Mouse (Mus musculus) heart, embryonic 11.5 days (tissue): ENCODE measurements around the gene Mtmr10. TPM values are rescaled to one million over a fixed set of nuclear protein-coding genes. Genes with fewer than 3 reads are reported as not detected.

ENCODE experiments used
- ATAC-seq: fragments of 200-750 bp; cut with Nextera tagmentation; replicated peaks from 2 replicates; pipeline ENCODE4 v1.8.0; 2017; ENCODE audit warnings: moderate library complexity; ENCODE audit not compliant: insufficient number of reproducible peaks, low FRiP score, low TSS enrichment
- H3K27ac ChIP-seq: fragments of 300-500 bp; sonication (generic); 2 replicates; pipeline ENCODE4 v1.5.1; 2014; ENCODE audit warnings: mild to moderate bottlenecking, low read depth, low read length
- H3K27me3 ChIP-seq: fragments of 300-500 bp; sonication (generic); 2 replicates; pipeline ENCODE4 v1.6.1; 2014; ENCODE audit warnings: mild to moderate bottlenecking, low read length, mixed read lengths; ENCODE audit not compliant: control insufficient read depth, insufficient read depth
- H3K36me3 ChIP-seq: fragments of 300-500 bp; sonication (generic); 2 replicates; pipeline ENCODE4 v1.6.1; 2014; ENCODE audit warnings: mild to moderate bottlenecking, low read length, moderate library complexity, mixed read lengths; ENCODE audit not compliant: control insufficient read depth, insufficient read depth
- H3K4me1 ChIP-seq: fragments of 300-500 bp; sonication (generic); 2 replicates; pipeline ENCODE4 v1.6.1; 2014; ENCODE audit warnings: low read length; ENCODE audit not compliant: control insufficient read depth, insufficient read depth
- H3K4me2 ChIP-seq: fragments of 300-500 bp; sonication (generic); 2 replicates; pipeline ENCODE4 v1.6.1; 2014; ENCODE audit warnings: mild to moderate bottlenecking, moderate library complexity
- H3K4me3 ChIP-seq: fragments of 300-500 bp; sonication (generic); 2 replicates; pipeline ENCODE4 v1.5.1; 2014; ENCODE audit warnings: low read depth, low read length
- H3K9ac ChIP-seq: fragments of 300-500 bp; sonication (generic); 2 replicates; pipeline ENCODE4 v1.6.1; 2014; ENCODE audit warnings: mild to moderate bottlenecking, low read depth, low read length, moderate library complexity
- H3K9me3 ChIP-seq: fragments of 300-500 bp; sonication (generic); replicated peaks from 2 replicates; pipeline ENCODE4 v1.6.1; 2016; ENCODE audit warnings: low read length; ENCODE audit not compliant: control insufficient read depth
- whole genome bisulfite sequencing: fragments of 180-500 bp; shearing (Covaris S2); extraction: QIAGEN DNeasy Blood & Tissue Kit; methylation state at CpG from one replicate; pipeline ENCODE4 v1.1.7; 2014; ENCODE audit not compliant: insufficient replicate concordance; 5-methylcytosine and 5-hydroxymethylcytosine counted together
- polyA plus RNA-seq: library from polyadenylated mRNA; unstranded; fragments of >200 nt; fragmentation: Nextera tagmentation; extraction: Ambion mirVana; gene quantifications from 2 replicates; pipeline ENCODE4 v1.2.1, GENCODE M21; 2014

Gene Mtmr10
- polyA plus RNA-seq, 1 experiment from 2014 or later = 7.2 TPM

DNA sequence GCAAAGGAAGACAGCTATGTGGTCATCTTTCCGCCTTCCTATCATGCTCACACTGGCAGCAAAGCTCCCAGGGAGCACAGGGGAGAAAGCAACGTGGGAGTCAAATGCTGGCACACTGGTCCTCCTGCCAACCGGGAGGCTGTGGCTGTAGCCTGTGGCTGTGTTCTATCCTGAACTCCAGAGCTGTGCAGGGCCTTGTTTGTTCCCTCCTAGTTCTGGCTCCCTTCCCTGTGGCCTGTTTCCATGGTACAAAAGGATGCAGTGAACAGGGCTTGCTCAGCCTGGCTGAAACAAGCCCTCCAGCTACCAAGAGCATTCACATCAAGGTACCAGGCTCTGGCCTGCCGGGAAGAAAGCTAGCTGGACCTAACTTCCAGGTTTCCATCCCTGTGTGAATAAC is 63.6 kb downstream of the Mtmr10 start:
- WGBS = 81% methylated on average over 4 of the region's 4 CpGs
- Histone ChIP-seq H3K4me1 (no peaks in the 10 kb centered on the region), H3K4me3 (no peak overlapping the region), H3K27ac (no peak overlapping the region), H3K9me3 (no peaks in the 10 kb centered on the region), H3K36me3 (peaks cover 2% of the 10 kb centered on the region; the same call in 1 of the 2 replicates), H3K4me2 (no peak overlapping the region), H3K27me3 (no peaks in the 10 kb centered on the region), H3K9ac (no peak overlapping the region)
- no peak for ATAC-seq

DNA sequence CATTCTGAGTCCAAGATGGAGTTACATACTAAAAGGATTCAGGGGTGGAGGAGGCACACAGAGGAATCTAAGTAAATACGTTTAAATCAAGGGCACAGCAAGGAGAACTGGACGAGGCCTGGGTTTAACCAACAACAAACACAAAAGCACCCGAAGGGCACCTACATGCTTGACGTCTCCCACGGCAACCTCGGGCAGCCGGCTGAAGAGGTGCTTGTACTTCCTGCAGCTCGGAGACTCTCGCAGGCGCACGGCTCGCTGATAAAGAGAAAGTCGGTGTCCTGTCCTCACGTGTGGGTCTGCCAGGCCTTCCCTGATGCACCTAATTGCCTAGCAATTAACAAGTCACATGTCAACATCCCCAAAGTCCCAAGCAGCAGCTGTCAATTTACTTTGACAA is 66.8 kb downstream of the Mtmr10 start:
- H3K36me3 ChIP-seq = peaks cover 4% of the 10 kb centered on the region; the same call in 1 of the 2 replicates
- 68% methylated on average over 14 of the region's 14 CpGs for WGBS
- ATAC-seq = no peak

DNA sequence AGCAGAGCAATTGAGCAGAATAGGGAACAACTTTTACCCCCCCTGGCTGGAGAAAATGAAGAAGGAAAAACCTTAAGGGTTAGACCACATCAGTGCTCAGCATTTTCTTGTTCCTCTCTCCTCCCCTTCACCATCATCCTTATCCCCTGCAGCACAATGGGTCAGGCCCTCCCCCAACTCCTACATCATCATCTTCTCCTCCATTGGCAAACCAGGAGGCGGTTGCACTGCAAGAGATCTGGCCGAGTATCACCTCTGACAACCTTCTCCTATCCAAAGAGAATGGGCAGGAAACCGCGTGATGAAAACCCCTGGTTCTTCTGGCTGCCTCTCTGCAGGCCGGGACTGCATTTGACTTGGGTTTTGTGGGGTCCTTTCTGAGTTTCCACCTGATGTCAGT is 69.2 kb downstream of the Mtmr10 start:
- H3K4me1 ChIP-seq = no peaks in the 10 kb centered on the region
- H3K4me3 ChIP-seq = no peak overlapping the region
- no peak overlapping the region for H3K4me2 ChIP-seq
- peaks cover 7% of the 10 kb centered on the region for H3K36me3 ChIP-seq
- no peak for ATAC-seq
- WGBS = 87% methylated on average over 5 of the region's 5 CpGs
- no peak overlapping the region for H3K9ac ChIP-seq
- H3K27me3 ChIP-seq = no peaks in the 10 kb centered on the region
- no peak overlapping the region for H3K27ac ChIP-seq
- no peaks in the 10 kb centered on the region for H3K9me3 ChIP-seq

More for the DNA sequence above, 66.8 kb downstream of the Mtmr10 start:
- Histone ChIP-seq H3K27me3 (no peaks in the 10 kb centered on the region), H3K4me1 (no peaks in the 10 kb centered on the region), H3K4me2 (no peak overlapping the region), H3K9ac (no peak overlapping the region), H3K4me3 (no peak overlapping the region), H3K9me3 (no peaks in the 10 kb centered on the region), H3K27ac (no peak overlapping the region)

DNA sequence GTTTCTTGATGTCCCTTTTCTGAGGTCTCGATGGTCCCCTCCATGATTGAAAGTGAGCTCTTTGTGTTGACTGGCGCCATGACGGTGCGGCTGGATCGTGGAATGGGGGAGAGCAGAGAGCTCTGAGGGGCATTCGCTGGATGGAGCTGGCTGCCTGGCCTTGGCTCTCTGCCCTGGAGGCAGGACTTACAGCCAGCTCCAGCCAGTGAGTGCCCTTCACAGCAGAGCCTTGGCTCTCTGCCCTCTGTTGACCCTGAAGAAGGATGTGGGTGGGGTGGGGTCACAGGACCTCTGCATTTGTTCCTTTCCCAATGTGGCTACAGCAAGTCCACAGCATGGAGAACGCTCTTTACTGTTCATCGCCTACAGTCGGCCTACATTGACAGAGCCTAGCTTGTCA is 70.0 kb downstream of the Mtmr10 start:
- peaks cover 13% of the 10 kb centered on the region for H3K36me3 ChIP-seq
- 91% methylated on average over 9 of the region's 9 CpGs for WGBS
- no peak for ATAC-seq

DNA sequence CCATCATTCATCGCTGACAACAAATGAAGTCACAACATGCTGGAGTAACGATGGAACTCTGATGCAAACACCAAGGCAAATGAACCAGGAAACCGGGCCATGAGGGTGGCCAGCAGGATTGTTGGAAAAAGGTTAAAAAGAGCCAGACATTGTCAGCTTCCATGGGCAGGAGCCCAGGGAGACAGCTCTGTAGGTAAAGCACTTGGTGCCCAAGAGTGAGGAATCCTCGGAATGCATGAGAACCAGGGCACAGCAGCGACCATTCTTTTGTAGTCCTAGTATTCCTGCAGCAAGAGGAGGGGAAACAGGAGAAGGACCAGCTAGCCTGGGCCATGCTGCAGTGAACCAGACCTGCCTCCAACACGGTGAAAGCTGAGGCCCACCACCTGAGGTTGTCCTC is 71.2 kb downstream of the Mtmr10 start:
- 74% methylated on average over 6 of the region's 6 CpGs for WGBS
- H3K4me2 ChIP-seq = no peak overlapping the region
- H3K9me3 ChIP-seq = no peaks in the 10 kb centered on the region
- H3K36me3 ChIP-seq = peaks cover 17% of the 10 kb centered on the region
- H3K9ac ChIP-seq = no peak overlapping the region
- H3K27me3 ChIP-seq = no peaks in the 10 kb centered on the region
- no peak overlapping the region for H3K4me3 ChIP-seq
- no peak for ATAC-seq
- no peaks in the 10 kb centered on the region for H3K4me1 ChIP-seq
- no peak overlapping the region for H3K27ac ChIP-seq

More for the DNA sequence above, 70.0 kb downstream of the Mtmr10 start:
- Histone ChIP-seq H3K4me3 (no peak overlapping the region), H3K9ac (no peak overlapping the region), H3K4me1 (no peaks in the 10 kb centered on the region), H3K27ac (no peak overlapping the region), H3K27me3 (no peaks in the 10 kb centered on the region), H3K4me2 (no peak overlapping the region), H3K9me3 (no peaks in the 10 kb centered on the region)

DNA sequence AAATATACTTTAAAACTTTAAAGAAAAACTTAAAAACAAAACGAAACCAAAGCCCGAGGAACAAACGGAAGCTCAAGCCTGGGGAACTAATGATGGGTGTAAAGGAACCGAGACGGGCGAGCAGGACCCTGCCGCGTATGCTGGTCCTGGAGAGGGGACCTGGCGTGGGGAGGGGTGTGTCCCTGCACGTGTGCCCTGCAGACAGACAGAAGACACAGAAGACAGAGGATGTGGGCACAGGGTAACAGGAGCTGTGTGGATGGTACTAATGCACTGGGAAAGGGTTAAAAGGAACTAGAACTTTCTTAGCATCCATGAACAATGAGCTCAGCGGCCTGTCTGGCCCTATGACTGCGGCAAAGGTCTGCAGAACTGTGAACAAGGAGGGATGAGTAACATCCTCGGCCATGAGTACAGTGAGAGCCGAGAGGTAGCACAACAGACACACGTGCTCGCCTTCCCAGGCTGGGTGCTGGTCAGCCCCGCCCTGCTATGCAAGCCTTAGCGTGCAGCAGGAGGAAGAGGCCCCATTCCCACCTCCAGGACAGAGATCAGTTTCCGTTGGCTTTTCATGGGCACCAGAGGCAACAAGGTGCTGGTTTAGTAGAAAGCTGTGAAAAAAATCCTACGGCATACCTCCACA is 72.6 kb downstream of the Mtmr10 start:
- H3K4me3 ChIP-seq = no peak overlapping the region
- H3K27ac ChIP-seq = no peak overlapping the region
- no peak overlapping the region for H3K9ac ChIP-seq
- peaks cover 20% of the 10 kb centered on the region for H3K36me3 ChIP-seq
- H3K27me3 ChIP-seq = no peaks in the 10 kb centered on the region
- 83% methylated on average over 20 of the region's 20 CpGs for WGBS
- H3K4me1 ChIP-seq = no peaks in the 10 kb centered on the region
- no peaks in the 10 kb centered on the region for H3K9me3 ChIP-seq
- no peak overlapping the region for H3K4me2 ChIP-seq
- no peak for ATAC-seq

DNA sequence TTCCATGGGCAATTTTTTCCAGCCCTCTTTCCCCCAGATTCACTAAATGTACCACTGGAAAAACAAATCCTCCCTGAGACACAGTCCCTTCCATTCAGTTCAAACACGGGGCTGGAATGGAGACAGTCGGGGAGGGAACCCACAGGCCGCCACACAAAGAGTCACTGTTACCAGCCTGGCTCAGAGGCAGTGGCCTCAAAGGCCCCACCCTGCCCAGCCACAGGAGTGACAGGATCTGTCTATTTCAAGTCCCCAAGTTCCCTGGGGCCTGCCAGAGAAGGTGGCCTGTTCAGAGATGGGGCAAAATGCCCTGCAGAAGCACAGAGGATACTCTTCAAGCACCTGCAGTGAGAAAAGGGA is 73.1 kb downstream of the Mtmr10 start:
- H3K27me3 ChIP-seq = no peaks in the 10 kb centered on the region
- H3K4me1 ChIP-seq = no peaks in the 10 kb centered on the region
- H3K9me3 ChIP-seq = no peaks in the 10 kb centered on the region
- no peak overlapping the region for H3K9ac ChIP-seq
- no peak overlapping the region for H3K27ac ChIP-seq
- peaks cover 20% of the 10 kb centered on the region for H3K36me3 ChIP-seq
- no peak overlapping the region for H3K4me3 ChIP-seq
- no peak overlapping the region for H3K4me2 ChIP-seq
- ATAC-seq = no peak
- 58% methylated on average over 3 of the region's 3 CpGs for WGBS

DNA sequence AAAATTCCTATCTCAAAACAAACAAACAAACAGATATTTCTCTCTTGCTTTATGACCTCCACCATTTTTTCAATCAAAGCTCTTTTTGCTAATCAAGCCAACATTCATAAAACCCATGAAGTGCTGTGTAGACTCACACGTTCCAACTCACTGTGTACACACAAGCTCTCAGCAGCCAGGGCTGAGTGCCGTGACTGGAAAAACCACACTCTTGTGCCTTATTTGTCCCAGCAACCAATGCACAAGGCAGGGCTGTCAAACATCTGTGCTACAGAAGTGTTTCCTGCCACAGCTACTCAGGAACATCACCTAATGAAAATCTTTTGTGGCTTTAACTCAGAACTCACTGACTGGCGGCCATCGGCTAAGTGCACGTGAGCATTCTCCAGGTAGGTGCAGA is 78.4 kb downstream of the Mtmr10 start:
- no peak overlapping the region for H3K9ac ChIP-seq
- H3K4me1 ChIP-seq = no peaks in the 10 kb centered on the region
- H3K36me3 ChIP-seq = peaks cover 22% of the 10 kb centered on the region
- no peaks in the 10 kb centered on the region for H3K9me3 ChIP-seq
- no peak for ATAC-seq
- no peak overlapping the region for H3K4me2 ChIP-seq
- no peak overlapping the region for H3K4me3 ChIP-seq
- H3K27ac ChIP-seq = no peak overlapping the region
- H3K27me3 ChIP-seq = no peaks in the 10 kb centered on the region
- WGBS = 88% methylated on average over 5 of the region's 5 CpGs

DNA sequence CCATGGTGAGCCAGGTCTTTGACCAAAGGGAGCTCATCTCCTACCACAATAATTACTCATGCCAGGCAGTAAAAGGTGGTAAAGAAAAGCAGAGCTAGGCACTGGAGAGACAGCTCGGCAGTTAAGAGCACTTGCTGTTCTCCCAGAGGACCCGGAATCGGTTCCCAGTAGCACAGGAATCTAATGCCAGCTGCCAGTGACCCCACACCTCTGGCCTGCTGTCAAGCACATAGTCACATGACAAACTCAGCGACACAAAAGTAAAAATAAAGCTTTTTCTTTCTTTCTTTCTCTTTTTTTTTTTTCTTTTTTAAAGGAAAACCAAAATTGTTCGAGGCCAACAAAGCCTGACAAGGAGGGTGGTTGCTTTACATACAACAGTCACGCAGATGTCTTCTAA is 82.4 kb downstream of the Mtmr10 start:
- H3K4me2 ChIP-seq = no peak overlapping the region
- 0 out of 2 replicates have a peak, but pooled peaks cover 3% of the 10 kb centered on the region for H3K4me1 ChIP-seq
- no peak overlapping the region for H3K27ac ChIP-seq
- WGBS = 86% methylated on average over 6 of the region's 6 CpGs
- ATAC-seq = no peak
- 0 out of 2 replicates have a peak, but pooled peaks cover 4% of the 10 kb centered on the region for H3K36me3 ChIP-seq
- no peak overlapping the region for H3K9ac ChIP-seq
- H3K4me3 ChIP-seq = no peak overlapping the region
- H3K9me3 ChIP-seq = no peaks in the 10 kb centered on the region
- H3K27me3 ChIP-seq = no peaks in the 10 kb centered on the region
